Mouse (Mus musculus) spleen, postnatal 10 days (tissue): ENCODE results near the gene Sh3glb1.

Source experiments
- DNase-seq, 2 experiments: peaks; one replicate each; pipeline ENCODE4 v3.0.0; 2021 to 2022; ENCODE audit warnings: low spot score in 2 of 2

The Sh3glb1 gene

DNA sequence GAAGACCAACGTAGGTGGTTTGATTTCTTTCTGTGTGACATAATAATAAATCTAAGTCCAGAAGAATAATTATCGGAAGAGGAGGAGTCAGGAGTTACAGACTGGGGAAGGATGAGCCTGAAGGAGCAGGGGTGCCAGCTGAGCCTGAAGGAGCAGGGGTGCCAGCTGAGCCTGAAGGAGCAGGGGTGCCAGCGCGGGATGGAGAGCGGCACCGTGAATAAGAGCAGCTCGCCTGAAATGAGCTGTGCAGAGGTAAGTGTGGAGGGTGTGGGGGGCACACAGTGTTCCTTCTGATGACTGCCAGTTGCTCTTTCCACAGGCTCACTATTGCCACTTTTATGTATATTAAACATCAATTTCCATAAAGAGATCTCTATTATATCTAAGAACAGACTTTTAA is 5.1 kb downstream of the Sh3glb1 start:
- no peak for DNase-seq

- no peak for DNase-seq
Measured at GRCm38 (mm10) chr3:144714606-144715005, 5.5 kb downstream of the Sh3glb1 start.

GRCm38 (mm10) chr3:144714126-144714525 is 6.0 kb downstream of the Sh3glb1 start:
- DNase-seq = no peak

GRCm38 (mm10) chr3:144711607-144712206 is 8.4 kb downstream of the Sh3glb1 start:
- no peak for DNase-seq

DNA sequence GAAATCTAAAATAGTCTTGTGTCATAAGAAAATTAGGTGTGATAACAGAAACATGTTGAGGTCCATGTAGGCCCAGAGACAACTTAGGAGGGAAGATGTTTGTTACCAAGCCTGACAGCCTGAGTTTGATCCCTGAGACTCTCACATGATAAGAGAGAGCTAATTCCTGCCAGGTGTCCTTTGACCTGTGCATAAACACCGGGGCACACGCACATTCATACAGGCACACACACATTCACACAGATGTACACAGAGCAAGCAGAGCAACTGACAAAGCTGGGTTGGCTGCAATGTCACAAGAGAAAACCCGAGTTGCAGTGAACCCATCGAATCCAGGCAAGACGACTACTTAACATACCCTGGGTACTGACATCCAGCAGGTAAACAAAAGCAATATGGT is 11.5 kb downstream of the Sh3glb1 start:
- no peak for DNase-seq

DNA sequence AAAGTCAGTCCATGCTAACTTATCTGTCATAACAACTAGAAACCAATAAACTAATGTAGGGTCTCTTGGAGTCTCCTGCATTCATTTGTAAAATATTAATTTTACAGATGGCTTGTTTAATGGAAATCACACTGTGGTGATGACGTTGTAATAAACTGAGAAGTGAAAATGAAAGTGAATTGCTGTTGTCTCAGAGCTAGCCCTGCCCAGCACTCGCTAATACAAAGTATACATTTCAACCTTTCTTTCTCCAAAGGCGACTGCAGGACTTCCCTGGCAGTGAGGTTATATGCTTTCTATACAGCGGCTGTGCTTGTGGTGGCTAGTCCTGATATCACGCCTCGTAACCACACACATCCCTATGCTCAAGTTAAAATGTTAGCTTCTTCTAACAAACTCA is 16.2 kb downstream of the Sh3glb1 start:
- DNase-seq = no peak

GRCm38 (mm10) chr3:144698790-144699433 is 21.2 kb downstream of the Sh3glb1 start:
- no peak for DNase-seq

GRCm38 (mm10) chr3:144697942-144698341 is 22.2 kb downstream of the Sh3glb1 start:
- DNase-seq = no peak

- no peak for DNase-seq
Measured at GRCm38 (mm10) chr3:144697154-144697553, 23.0 kb downstream of the Sh3glb1 start.

- no peak for DNase-seq
Measured at GRCm38 (mm10) chr3:144694941-144695340, 25.2 kb downstream of the Sh3glb1 start.

- DNase-seq = no peak
Measured at GRCm38 (mm10) chr3:144694040-144694439, 26.1 kb downstream of the Sh3glb1 start.

- no peak for DNase-seq
Measured at GRCm38 (mm10) chr3:144692052-144692451, 28.1 kb downstream of the Sh3glb1 start.

GRCm38 (mm10) chr3:144689236-144689635 is 30.9 kb downstream of the Sh3glb1 start:
- DNase-seq = peak in 1 of 2 experiments; percentile 78

- DNase-seq = peak in 1 of 2 experiments; percentile 11
Measured at GRCm38 (mm10) chr3:144688284-144688683, 31.9 kb downstream of the Sh3glb1 start.

- DNase-seq = peak; percentile 7 to 12
Measured at GRCm38 (mm10) chr3:144687618-144688017, 32.5 kb downstream of the Sh3glb1 start.

DNA sequence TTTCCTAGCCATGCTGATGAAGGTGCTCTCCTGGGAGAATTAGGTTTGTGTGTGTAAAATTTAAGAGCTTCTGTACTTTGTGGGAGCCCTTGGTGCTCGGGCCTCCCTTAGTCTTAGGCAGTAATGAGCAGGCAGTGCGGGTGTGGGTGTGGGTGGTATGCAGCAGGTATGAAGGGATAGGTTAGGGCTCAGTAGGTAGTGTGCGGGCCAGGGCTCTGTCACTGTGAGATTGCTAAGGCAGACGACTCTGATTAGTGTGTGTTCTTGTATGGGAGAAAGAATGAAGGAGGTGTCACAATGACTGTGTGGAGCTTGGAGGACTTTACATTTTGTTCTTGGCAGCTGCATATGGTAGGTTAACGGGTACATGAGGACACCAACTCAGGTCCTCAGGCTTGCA is 34.0 kb downstream of the Sh3glb1 start:
- peak in 1 of 2 experiments; percentile 6 for DNase-seq

- DNase-seq = peak in 1 of 2 experiments; percentile 28
Measured at GRCm38 (mm10) chr3:144683136-144683814, 36.9 kb downstream of the Sh3glb1 start.

DNA sequence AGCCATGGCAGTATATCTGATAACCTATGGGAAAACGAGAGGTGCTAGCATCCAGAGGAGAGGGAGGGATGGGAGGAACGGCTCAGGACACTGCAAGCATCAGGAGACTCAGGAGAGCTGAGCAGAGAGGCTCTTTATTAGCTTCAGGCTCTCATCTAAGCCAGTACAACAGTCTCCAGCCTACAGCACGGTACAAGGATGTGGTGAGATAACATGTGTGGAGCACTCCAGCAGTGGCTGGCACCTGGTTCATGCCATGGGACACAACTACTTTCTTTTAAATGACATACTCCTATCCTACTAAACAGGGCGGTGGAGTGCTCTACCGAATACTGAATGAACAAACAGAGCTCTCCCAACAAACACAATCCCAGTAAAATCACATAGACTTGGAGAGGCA is 38.6 kb downstream of the Sh3glb1 start:
- DNase-seq = peak; percentile 16 to 27

GRCm38 (mm10) chr3:144679701-144680159 is 40.4 kb downstream of the Sh3glb1 start:
- DNase-seq = peak; percentile 12

DNA sequence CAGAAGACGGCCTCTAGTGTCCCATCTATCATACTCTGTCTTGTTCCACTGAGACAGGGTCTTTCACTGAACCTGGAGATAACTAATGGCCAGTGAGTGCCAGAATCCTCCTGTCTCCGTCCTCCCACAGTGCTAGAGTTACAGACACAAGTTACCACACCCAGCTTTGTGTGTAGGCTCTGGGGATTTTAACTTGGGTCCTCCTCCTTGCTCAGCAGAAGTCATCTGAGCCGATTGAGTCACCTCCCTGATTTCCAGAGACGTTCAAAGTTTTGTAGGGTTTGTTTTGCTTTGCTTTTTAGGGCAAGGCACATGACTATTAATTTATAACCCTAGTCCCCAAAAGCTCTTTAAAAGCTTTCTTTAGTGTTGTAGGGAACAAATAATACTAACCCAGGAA is 41.0 kb downstream of the Sh3glb1 start:
- DNase-seq = peak; percentile 6 to 7

- peak in 1 of 2 experiments; percentile 5 for DNase-seq
Measured at GRCm38 (mm10) chr3:144677751-144678150, 42.4 kb downstream of the Sh3glb1 start.

DNA sequence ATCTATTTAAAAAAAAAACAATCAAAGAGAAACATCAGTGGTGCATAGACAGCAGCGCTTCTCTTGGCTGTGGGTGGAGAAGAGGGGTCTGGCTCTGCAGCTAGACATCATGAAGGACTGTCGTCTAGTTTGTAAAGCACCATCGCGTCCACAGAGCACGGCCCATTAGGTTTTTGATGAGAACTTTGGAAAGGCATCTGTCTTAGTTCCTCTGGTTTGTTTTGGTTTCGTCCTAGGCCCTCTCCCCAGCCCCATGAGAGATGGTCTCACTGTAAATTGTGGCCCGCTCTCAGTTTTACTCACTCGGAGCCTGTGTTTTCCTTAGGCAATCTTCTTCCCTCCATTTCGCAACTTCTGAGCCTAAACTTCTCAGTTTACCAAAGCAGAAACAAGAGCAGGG is 43.9 kb downstream of the Sh3glb1 start:
- DNase-seq = no peak

- no peak for DNase-seq
Measured at GRCm38 (mm10) chr3:144672016-144672415, 48.1 kb downstream of the Sh3glb1 start.
